Mouse (Mus musculus): ENCODE measurements at regions not wholly inside any gene's neighbourhood (a gene's known extent, or its start where the extent isn't known, plus 50 kb on each side); places are given as distances from the start of the nearest gene placed in this dataset.

DNA sequence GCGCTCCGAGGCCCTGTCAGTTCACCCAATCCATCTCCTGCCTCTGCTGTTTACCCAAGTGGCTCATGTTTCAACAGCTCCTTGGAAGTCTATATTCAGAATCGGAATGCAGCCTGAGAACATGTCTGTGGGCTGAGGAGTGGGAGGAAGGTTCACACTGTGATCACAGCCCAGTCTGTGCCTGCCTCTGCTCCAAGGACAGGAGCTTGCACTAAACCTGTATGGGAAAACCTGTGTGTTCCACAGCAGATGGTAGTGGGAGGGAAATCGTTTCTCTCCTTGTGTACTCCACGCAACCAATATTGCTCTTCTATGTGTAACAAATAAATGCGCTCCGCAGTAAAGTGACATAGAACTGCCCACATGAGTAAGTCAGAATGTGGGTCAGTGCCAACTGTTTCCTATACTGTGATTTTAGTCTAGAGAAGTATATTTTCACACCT is 514.0 kb upstream of the Epha7 start:
- peak; percentile 26 to 51 for DNase-seq (ENCODE audit: extremely low spot score in 1 of 2, low spot score in 2 of 2)
- intact Hi-C loops (cut with DNase I), result no loop called here

DNA sequence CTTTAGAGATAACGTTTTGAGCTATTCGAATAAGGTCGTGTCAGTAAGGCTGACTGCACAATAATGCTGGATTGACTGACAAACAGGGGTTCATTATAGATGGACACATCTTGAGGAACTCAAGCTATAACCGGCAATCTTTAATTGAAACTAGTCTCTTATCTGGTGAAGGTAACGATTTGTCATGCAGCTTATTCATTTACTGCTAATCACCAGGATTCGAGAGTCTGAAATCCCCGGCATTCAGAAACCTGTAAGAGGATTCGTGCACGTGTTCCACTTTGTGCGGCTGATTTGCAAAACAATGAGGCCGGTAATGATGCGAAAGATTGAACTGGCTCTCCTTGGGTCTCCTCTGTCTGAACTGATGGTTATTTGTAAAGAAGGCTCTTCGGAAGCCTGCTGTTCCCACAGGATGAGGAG is 512.9 kb upstream of the Epha7 start:
- no peak for DNase-seq (ENCODE audit: extremely low spot score in 1 of 2, low spot score in 2 of 2)

DNA sequence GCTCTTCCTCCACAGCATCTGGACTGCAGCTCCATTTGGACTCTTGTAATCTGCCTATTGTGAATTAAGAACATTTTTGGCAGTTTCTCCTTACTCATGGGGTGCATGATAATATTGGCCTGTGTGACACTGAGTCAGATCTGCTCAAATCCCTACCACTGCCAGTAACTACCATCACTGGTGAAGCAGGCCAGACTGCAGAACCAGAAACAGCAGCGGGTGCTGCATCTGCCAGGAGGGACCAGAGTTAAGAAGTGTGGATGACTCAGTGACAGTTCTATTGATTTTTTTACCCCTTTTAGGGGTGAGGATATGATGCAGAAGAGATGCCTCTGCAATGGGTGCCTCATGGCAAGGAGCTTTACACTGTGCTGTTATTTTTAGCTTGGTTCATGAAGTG is 511.2 kb upstream of the Epha7 start:
- DNase-seq (ENCODE audit: extremely low spot score in 1 of 2, low spot score in 2 of 2), result no peak
- intact Hi-C loops (cut with DNase I), result no loop called here

More for the DNA sequence above, 512.9 kb upstream of the Epha7 start:
- intact Hi-C loops (cut with DNase I), result no loop called here

DNA sequence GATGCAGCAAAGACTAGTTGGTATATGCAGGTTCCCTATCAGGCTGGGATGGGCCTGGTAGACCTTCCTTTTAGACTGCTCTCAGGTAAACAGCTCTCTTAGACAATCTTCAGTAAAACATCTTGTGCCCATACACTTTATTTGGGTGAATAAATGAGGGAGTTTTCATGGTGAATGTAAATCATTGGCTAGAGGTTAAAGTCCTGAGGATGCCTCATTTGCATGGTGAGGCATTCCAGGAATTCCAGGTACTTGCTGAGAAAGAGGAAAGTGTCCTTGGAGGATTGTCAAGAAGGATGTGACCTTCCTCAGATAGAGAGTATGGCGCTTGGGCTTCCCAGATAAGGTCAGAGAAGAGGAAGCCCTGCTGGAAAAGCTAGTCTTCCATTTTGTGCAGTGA is 481.9 kb upstream of the Epha7 start:
- DNase-seq (ENCODE audit: extremely low spot score in 1 of 2, low spot score in 2 of 2), result no peak
- intact Hi-C loops (cut with DNase I), result no loop called here

DNA sequence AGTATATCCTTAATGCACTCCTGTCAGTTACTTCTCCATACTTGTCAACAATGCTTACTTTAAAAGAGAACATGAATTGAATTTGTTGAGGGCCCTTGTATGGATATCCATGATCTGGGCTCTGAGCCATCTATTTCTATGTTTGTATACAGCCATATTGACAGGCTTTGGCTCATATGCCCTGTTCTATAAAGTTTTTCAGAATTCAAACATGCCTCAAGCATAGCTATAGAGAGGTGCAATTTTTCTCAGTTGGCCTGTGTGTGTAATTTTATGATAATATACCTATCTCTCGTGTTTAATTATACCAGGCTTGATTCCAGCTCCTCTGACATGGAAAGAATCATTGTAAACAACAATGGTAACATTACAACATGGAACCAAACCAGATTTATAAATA is 448.4 kb upstream of the Epha7 start:
- intact Hi-C loops (cut with DNase I), result no loop called here

DNA sequence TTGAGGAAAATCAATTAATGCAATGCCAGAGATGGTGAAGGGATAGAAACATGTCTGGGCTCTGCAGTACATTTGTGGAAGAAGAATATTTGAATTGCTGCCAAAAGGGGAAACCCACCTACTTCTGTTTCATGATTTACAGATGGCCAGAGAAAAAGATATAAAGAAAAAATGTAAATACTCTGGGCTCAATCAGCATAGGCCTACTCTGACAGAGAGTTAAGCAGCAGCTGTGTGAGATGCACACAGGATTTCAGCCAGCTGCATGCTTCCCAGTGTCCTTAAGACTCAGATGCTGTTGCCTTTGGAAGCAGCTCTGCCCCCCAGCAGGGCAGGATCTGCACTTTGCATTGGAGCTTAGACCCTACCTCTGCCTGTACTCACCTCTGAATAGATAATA is 435.8 kb upstream of the Epha7 start:
- DNase-seq (ENCODE audit: extremely low spot score in 1 of 2, low spot score in 2 of 2), result no peak
- intact Hi-C loops (cut with DNase I), result no loop called here

More for the DNA sequence above, 448.4 kb upstream of the Epha7 start:
- no peak for DNase-seq (ENCODE audit: extremely low spot score in 1 of 2, low spot score in 2 of 2)

DNA sequence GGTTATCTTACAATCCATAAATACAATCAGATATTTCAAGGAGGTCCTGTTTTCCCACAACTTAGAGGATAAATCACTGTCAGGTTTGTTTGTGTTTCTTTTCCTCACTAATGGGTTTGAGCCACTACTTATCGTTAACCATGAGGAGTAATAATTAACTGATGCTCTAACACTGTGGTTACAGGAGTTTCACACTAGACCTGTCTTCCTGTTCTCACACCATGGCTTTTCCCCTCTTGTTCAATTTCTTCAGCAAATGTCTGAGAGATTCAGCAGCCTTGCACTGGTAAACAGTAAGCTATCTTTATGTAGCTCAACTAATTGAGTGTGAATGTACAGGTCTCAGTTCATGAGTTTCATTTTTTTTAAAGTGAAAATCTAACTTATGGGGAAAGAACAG is 434.3 kb upstream of the Epha7 start:
- intact Hi-C loops (cut with DNase I), result no loop called here
- no peak for DNase-seq (ENCODE audit: extremely low spot score in 1 of 2, low spot score in 2 of 2)

DNA sequence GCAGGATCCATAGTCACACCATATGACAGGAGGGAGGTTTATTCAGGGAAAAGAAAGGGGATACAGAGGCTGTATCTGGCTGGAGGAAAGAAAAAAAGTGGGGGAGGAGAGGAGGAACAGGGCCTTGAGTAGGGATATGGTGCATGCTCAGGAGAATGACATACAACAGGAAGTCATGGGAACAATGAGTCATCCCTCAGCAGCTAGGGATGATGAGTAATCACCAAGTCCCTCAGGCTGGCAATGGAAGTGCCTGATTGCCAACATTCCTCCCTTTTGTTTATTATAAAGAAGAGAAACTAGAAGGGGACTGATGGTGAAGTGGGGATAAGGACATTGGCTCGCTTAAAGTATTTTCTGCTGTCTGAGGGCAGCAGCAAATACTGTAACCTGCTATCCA is 388.6 kb upstream of the Epha7 start:
- intact Hi-C loops (cut with DNase I), result no loop called here
- DNase-seq (ENCODE audit: extremely low spot score in 1 of 2, low spot score in 2 of 2), result no peak

DNA sequence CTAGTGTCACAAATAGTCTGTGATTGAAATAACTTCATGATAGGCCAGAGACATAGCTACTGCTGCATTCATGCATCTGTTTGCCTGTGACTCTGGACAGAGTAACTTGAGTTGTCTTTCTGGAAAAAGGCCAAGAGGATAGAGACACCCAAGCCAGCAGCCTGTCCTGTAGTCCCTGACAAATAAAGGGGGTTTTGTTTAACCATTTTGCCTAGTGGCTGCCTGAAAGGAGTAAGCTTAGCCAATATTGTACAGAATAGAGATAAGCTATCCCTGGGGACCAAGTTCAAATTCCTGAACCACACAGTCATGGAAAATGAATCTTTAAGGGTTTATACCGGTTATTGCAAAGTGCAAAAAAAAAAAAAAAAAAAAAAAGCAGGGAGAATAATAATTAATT is 372.8 kb upstream of the Epha7 start:
- intact Hi-C loops (cut with DNase I), result no loop called here
- DNase-seq (ENCODE audit: extremely low spot score in 1 of 2, low spot score in 2 of 2), result no peak

DNA sequence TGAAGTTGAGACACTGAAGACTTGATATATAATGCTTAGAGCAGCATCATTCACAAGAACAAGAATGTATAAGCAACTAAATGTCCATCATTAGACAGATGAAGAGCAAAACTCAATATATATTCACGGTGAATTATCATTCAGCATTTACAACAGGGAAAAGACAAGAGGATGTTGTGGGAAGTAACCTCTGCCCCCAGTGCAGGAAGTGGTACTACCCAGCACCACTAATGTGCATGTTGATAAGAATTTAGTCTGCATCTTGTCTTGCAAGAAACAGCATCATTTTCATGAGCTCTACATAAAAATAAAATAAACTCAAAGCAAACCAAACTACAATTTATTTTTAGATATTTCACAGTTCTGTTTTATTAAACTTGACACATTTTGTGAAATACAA is 359.8 kb upstream of the Epha7 start:
- DNase-seq (ENCODE audit: extremely low spot score in 1 of 2, low spot score in 2 of 2), result no peak
- intact Hi-C loops (cut with DNase I), result no loop called here

DNA sequence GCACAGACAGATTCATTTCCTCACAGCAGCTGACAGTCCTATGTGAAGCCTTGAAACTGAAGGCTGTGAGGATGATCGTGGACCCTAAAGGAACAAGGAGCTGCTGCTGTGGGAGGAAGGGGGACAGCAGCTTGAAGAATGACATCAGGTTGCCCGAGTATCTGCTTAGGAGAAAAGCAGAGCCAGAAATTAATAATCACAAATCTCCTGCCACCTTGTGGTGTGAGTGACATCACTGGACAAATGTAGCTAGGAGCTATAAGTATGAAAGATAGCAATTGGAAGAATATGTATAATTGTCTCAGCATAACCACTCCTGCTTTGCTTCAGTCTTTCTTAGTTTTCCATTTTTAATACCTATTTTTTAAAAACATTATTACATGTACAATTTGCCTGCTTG is 356.6 kb upstream of the Epha7 start:
- no peak for DNase-seq (ENCODE audit: extremely low spot score in 1 of 2, low spot score in 2 of 2)
- intact Hi-C loops (cut with DNase I), result no loop called here

All from left cerebral cortex, postnatal 10 days (tissue).